Mouse (Mus musculus): ENCODE measurements at regions not wholly inside any gene's neighbourhood (a gene's known extent, or its start where the extent isn't known, plus 50 kb on each side); places are given as distances from the start of the nearest gene placed in this dataset.

DNA sequence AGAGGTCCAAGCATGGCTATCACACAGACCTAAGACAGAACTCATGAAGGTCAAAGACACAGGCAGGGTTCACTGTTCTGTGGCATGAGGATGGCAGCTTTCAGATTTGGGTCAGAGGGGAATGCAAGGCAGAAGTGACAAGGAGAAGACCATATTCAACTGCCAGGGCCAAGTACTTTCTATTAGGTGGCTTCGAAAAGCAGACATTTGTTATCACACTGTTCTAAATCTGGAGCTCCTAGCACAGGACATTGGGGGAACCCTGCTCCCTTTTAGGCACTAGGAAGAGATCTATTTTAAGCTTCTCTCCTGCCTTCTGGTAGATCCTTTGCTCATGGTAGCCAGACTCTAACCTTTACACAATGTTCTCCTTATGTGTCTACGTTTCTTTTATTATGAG, 273.7 kb downstream of the Cd83 start:
- TF ChIP-seq CTCF (IDR thresholded peaks at IDR 0.05; ENCODE audit: low read depth) (no peak), EP300 (IDR thresholded peaks at IDR 0.05; ENCODE audit: low read depth) (no peak)
